Mouse (Mus musculus): ENCODE measurements around the gene Pdk2.

DNA sequence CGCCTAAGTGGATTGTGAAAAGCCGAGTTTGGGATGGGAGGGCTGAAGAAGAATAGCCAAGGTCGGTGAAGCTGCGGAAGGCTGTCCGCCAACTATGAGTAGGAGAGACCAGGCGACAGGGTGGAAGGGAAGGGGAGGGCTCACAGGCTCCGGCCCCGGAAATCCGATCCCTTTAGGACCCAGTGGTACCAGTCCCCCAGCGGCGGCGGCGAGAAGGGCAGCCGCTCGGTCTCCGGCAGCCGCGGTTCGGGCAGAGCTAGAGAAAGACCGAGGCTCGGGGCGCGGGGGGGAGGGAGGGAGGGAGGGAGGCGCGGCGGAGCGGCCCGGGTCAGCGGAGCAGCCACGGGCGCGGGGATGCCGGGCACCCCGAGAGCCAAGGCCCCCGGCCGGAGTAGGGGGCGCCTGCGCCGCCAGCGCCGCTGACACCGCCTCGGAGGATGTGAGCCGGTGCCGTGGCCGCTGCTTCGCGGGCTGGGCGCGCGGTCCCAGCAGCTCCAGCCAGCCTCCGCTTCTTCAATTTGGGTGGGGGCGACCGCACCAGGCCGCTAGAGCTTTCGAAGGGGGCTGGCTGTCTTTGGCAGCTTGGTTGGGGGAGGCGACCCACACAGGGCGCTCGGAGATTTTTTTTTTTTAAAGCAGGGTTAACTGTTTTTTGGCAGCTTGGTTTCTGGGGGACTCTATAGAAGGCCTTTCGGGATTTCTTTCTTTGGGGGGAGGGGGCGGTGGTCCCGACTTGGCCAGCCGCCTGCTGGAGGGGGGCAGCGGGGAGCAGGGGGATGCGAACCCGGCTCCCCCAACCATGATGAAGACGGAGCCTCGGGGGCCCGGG is 50.2 kb downstream of the Pdk2 start, which contains the start of gene Ppp1r9b:
- TF ChIP-seq CTCF (IDR thresholded peaks at IDR 0.05; ENCODE audit: borderline replicate concordance, insufficient read depth, low read depth, low read length) (peak; percentile 39; the same call in 1 of the 2 replicates), POLR2A (IDR thresholded peaks at IDR 0.05; ENCODE audit: borderline replicate concordance, insufficient read depth, low read length) (peak; percentile 41; the same call in 1 of the 2 replicates)

All from cerebellum, adult 2 months (tissue).